Mouse (Mus musculus): Measurements from ENCODE around the gene Nf1. TPM values are rescaled to one million over a fixed set of nuclear protein-coding genes. Genes with fewer than 3 reads are reported as not detected.

Nf1 gene
- total RNA-seq, 2 experiments from 2014 or later, result 18.2 to 23.5 TPM

- TF ChIP-seq CTCF (IDR thresholded peaks at IDR 0.05), result no peak
- H3K4me3 ChIP-seq, result peak overlapping the region; percentile 83
- no peak for DNase-seq
- intact Hi-C loops (cut with DNase I), result loop anchor here (5.0 kb wide), 1 partner anchor 59 kb away; no protein-coding TSS in a partner anchor
- H3K27ac ChIP-seq, result peak overlapping the region; percentile 95
Observed at GRCm38 (mm10) chr11:79338621-79339020, 872 bp upstream of the Nf1 start.

- intact Hi-C loops (cut with DNase I), result loop anchor here (5.0 kb wide), 1 partner anchor 57 kb away; no protein-coding TSS in a partner anchor
- H3K27ac ChIP-seq, result peak overlapping the region; percentile 95
- peak; percentile 56 for DNase-seq
- H3K4me3 ChIP-seq, result peak overlapping the region; percentile 83
- no peak for TF ChIP-seq CTCF (IDR thresholded peaks at IDR 0.05)
Observed at GRCm38 (mm10) chr11:79339808-79340781, 602 bp downstream of the Nf1 start.

DNA sequence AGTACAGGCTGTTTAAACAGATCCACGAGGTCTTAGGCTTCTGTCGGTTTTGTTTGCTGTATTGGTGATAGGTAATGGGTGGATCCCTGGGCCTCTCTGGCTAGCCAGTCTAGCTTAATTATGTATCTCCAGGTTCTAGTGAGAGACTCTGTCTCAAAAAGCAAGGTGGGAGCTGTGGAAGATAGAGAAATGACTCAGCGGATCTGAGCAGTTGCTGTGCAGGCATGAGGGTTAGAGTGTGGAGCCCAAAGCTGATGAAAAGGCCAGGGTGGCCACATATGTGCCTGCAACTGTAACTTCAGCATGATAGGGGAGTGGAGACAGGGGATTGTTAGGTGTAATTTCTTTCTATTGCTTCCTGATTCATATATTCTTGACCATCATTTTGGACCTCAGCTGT is 17.5 kb downstream of the Nf1 start:
- no peak for DNase-seq
- Histone ChIP-seq H3K4me3 (no peak overlapping the region), H3K27ac (no peak overlapping the region)
- no peak for TF ChIP-seq CTCF (IDR thresholded peaks at IDR 0.05)
- intact Hi-C loops (cut with DNase I), result no loop called here

GRCm38 (mm10) chr11:79357397-79357796 is 17.9 kb downstream of the Nf1 start:
- no peak overlapping the region for H3K27ac ChIP-seq
- TF ChIP-seq CTCF (IDR thresholded peaks at IDR 0.05), result no peak
- H3K4me3 ChIP-seq, result no peak overlapping the region
- intact Hi-C loops (cut with DNase I), result no loop called here
- DNase-seq, result no peak

DNA sequence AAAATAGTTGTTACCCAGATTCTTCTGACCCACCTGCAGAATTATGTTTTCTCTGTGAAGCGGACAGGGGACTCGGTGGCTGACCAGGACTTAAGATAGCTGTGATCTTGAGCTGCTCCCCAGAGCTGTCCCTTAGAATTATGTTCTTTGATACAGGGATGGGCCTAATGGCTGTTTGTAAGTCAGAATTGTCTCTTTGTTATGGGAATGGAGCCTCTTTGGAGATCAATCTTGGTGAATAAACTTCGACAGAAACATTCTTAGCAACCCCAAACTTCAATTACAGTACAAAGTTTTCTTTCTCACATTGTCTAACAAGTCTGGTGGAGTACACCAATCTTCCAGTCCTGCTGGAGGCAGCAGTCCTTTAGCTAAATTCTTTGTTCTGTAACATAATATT is 25.5 kb downstream of the Nf1 start:
- DNase-seq, result no peak
- no peak overlapping the region for H3K27ac ChIP-seq
- no peak overlapping the region for H3K4me3 ChIP-seq
- intact Hi-C loops (cut with DNase I), result no loop called here
- TF ChIP-seq CTCF (IDR thresholded peaks at IDR 0.05), result no peak

- DNase-seq, result no peak
- Histone ChIP-seq H3K4me3 (no peak overlapping the region), H3K27ac (no peak overlapping the region)
- intact Hi-C loops (cut with DNase I), result no loop called here
- no peak for TF ChIP-seq CTCF (IDR thresholded peaks at IDR 0.05)
Observed at GRCm38 (mm10) chr11:79366284-79366683, 26.8 kb downstream of the Nf1 start.

- peak; percentile 43 for TF ChIP-seq CTCF (IDR thresholded peaks at IDR 0.05)
- intact Hi-C loops (cut with DNase I), result no loop called here
- no peak for DNase-seq
- Histone ChIP-seq H3K27ac (no peak overlapping the region), H3K4me3 (no peak overlapping the region)
Observed at GRCm38 (mm10) chr11:79373031-79373430, 33.5 kb downstream of the Nf1 start.

GRCm38 (mm10) chr11:79398336-79398735 is 58.8 kb downstream of the Nf1 start:
- DNase-seq, result peak; percentile 89
- peak; percentile 99; the same call in 1 of the 2 replicates for TF ChIP-seq CTCF (IDR thresholded peaks at IDR 0.05)
- intact Hi-C loops (cut with DNase I), result loop anchor here (1.0 to 5.0 kb wide), 3 partner anchors 61 to 174 kb away; partner anchors contain the start of genes Gm9964 and Nf1
- no peak overlapping the region for H3K4me3 ChIP-seq
- no peak overlapping the region for H3K27ac ChIP-seq

DNA sequence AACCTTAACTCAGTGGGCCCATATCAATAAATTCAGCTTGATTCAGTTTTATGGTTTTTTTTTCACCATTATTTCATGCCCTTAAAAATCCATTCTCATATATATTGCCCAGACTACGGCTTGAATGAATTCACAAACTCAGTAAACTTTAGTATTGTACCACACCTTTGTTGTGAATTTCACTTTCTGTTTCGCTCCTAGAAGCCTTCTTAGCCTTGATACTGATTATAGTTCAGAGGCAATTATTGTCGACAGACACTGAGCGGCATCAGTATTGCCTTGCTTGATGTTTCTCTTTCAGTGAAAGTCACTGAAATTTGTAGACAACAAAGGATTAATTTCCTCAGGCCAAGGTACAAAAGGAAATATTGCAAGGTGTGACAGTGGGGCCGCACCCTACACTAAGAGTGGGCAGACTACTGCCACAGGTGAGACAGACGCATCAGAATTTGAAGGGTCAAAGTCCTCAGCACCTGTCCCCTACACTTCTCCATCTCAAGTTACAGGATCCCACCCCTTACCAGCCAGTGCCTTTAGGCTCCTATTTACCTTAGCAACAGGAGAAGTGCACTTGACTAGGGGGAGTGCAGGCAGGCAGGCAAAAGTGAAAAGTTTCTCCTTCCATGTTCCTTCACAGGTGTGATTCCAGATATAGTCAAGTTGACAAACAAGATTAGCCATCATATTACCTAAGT is 64.3 kb downstream of the Nf1 start:
- no peak for TF ChIP-seq CTCF (IDR thresholded peaks at IDR 0.05)
- DNase-seq, result no peak
- Histone ChIP-seq H3K4me3 (no peak overlapping the region), H3K27ac (no peak overlapping the region)
- intact Hi-C loops (cut with DNase I), result no loop called here

DNA sequence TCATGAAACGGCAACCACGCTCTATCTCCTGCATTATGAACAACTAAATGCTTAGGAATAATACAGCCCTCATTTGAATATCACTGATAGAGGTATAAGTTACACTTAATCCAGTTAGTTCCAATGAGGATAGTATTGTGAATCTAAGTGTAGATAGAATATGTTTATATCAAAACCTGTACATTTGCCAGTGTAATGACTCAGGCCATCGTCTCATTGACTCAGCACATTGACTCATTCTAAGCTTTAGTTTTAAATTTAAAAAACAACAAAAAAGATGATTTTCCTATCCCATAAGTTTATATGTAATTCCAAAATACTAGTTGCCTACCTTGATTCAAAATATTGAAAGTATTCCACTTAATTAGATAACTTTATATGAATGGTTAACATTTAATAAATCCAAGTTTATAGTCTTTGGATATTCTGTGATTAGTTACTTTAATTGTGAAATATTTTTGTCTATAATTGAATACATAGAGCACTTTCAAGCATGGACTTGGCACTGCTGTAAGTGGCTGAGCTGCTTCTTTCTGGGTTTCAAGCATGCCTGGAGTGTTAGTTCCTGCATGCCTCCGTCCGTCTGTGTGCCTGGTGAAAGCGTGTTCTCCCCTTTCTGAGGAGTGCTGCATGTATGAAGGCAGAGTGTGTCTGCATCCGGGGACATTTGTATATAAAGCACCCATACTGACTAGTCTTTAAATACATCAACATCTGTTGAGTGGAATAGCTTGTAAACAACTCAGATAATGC is 74.4 kb downstream of the Nf1 start:
- DNase-seq, result no peak
- no peak overlapping the region for H3K27ac ChIP-seq
- intact Hi-C loops (cut with DNase I), result no loop called here

GRCm38 (mm10) chr11:79422496-79422895 is 83.0 kb downstream of the Nf1 start:
- H3K27ac ChIP-seq, result no peak overlapping the region
- no peak overlapping the region for H3K4me3 ChIP-seq
- intact Hi-C loops (cut with DNase I), result no loop called here
- no peak for DNase-seq
- no peak for TF ChIP-seq CTCF (IDR thresholded peaks at IDR 0.05)

More for the DNA sequence above, 74.4 kb downstream of the Nf1 start:
- TF ChIP-seq CTCF (IDR thresholded peaks at IDR 0.05), result no peak
- H3K4me3 ChIP-seq, result no peak overlapping the region

DNA sequence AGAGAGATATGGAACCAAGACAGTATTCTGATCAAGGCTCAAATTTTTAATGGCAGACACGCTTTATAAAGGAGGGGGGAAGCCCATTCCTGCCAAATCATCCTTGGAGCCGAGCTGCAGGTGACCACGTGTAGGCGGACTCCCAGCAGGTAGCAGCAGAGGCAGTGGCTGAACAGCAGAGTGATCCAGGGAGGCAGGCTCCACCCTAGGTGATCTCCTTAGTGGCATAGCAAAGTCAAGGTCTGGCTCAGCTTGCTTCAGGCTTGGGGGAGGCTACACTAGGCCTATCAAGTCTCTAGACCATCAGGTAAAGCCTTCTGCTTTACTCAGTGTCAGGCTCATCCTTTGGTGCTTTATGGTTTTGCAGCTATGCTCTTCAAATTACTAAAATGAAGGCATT is 87.1 kb downstream of the Nf1 start:
- intact Hi-C loops (cut with DNase I), result no loop called here
- no peak for DNase-seq
- Histone ChIP-seq H3K27ac (no peak overlapping the region), H3K4me3 (no peak overlapping the region)
- TF ChIP-seq CTCF (IDR thresholded peaks at IDR 0.05), result no peak
